Mouse (Mus musculus) lung, postnatal 25 days (tissue): ENCODE results near the gene Pacs2.

Source experiments
- DNase-seq: peaks from one replicate; pipeline ENCODE4 v3.0.0; 2022; ENCODE audit warnings: low spot score

The Pacs2 gene

GRCm38 (mm10) chr12:113012443-113012842, 1.9 kb upstream of the Pacs2 start:
- DNase-seq = no peak

GRCm38 (mm10) chr12:113013021-113013491, 1.3 kb upstream of the Pacs2 start:
- DNase-seq = no peak

GRCm38 (mm10) chr12:113014561-113015556, 551 bp downstream of the Pacs2 start:
- peak; percentile 39 for DNase-seq

- no peak for DNase-seq
Observed at GRCm38 (mm10) chr12:113015956-113016355, 1.6 kb downstream of the Pacs2 start.

GRCm38 (mm10) chr12:113016976-113017375, 2.7 kb downstream of the Pacs2 start:
- DNase-seq = no peak

GRCm38 (mm10) chr12:113017429-113017984, 3.2 kb downstream of the Pacs2 start:
- no peak for DNase-seq

GRCm38 (mm10) chr12:113018763-113019162, 4.5 kb downstream of the Pacs2 start:
- no peak for DNase-seq

- DNase-seq = no peak
Observed at GRCm38 (mm10) chr12:113021488-113021887, 7.2 kb downstream of the Pacs2 start.

GRCm38 (mm10) chr12:113023082-113023481, 8.8 kb downstream of the Pacs2 start:
- DNase-seq = no peak

GRCm38 (mm10) chr12:113026557-113026956, 12.2 kb downstream of the Pacs2 start:
- DNase-seq = no peak

GRCm38 (mm10) chr12:113027495-113027894, 13.2 kb downstream of the Pacs2 start:
- DNase-seq = no peak

- DNase-seq = no peak
Observed at GRCm38 (mm10) chr12:113028067-113028466, 13.8 kb downstream of the Pacs2 start.

GRCm38 (mm10) chr12:113028898-113029297, 14.6 kb downstream of the Pacs2 start:
- DNase-seq = no peak

GRCm38 (mm10) chr12:113030046-113030445, 15.7 kb downstream of the Pacs2 start:
- DNase-seq = no peak

GRCm38 (mm10) chr12:113030993-113031392, 16.7 kb downstream of the Pacs2 start:
- no peak for DNase-seq

GRCm38 (mm10) chr12:113031441-113031840, 17.1 kb downstream of the Pacs2 start:
- DNase-seq = no peak

- no peak for DNase-seq
Observed at GRCm38 (mm10) chr12:113032296-113033250, 18.3 kb downstream of the Pacs2 start.

GRCm38 (mm10) chr12:113035093-113035492, 20.8 kb downstream of the Pacs2 start:
- DNase-seq = no peak

GRCm38 (mm10) chr12:113036996-113037395, 22.7 kb downstream of the Pacs2 start:
- no peak for DNase-seq

- DNase-seq = no peak
Observed at GRCm38 (mm10) chr12:113038414-113038813, 24.1 kb downstream of the Pacs2 start.

GRCm38 (mm10) chr12:113041481-113042439, 27.5 kb downstream of the Pacs2 start:
- peak; percentile 21 for DNase-seq
